Mouse (Mus musculus): ENCODE data around the gene Tmem178b. TPM values are rescaled to one million over a fixed set of nuclear protein-coding genes. Genes with fewer than 3 reads are reported as not detected.

Tmem178b gene
- polyA plus RNA-seq, 1 experiment from 2014 or later, result 1.8 TPM

DNA sequence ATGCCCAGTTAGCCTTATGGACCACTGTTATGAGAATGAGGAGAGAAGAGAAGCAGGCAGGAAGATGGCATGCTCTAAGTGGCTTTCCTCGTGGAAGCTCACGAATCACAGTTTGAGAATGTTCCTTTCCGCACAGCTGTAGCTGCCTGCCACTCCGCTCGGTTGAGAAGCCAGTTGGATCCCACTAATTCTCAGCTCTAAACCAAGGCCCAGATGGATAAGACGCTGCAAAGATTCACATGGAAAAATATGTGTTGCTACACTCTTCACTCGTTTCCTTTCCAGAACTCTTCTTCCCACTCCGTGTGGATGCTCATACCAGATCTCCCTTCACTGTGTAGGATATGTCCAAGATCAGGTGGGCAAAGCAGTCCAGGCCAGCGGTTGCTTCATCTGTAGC is 356.9 kb downstream of the Tmem178b start:
- Histone ChIP-seq H3K9me3 (no peaks in the 10 kb centered on the region), H3K4me2 (no peak overlapping the region), H3K9ac (replicated peaks) (no peak overlapping the region), H3K4me3 (replicated peaks) (no peak overlapping the region), H3K36me3 (no peaks in the 10 kb centered on the region), H3K27me3 (no peaks in the 10 kb centered on the region), H3K27ac (no peak overlapping the region), H3K4me1 (replicated peaks) (no peaks in the 10 kb centered on the region)
- no peak for ATAC-seq (ENCODE audit: insufficient number of reproducible peaks, insufficient read depth, low FRiP score, low TSS enrichment, low read depth)
- 92% methylated on average over 9 of the region's 9 CpGs for WGBS

- Histone ChIP-seq H3K27me3 (no peaks in the 10 kb centered on the region), H3K36me3 (no peaks in the 10 kb centered on the region), H3K4me1 (replicated peaks) (no peaks in the 10 kb centered on the region), H3K9ac (replicated peaks) (no peak overlapping the region), H3K9me3 (no peaks in the 10 kb centered on the region), H3K4me2 (no peak overlapping the region), H3K27ac (no peak overlapping the region), H3K4me3 (replicated peaks) (no peak overlapping the region)
- ATAC-seq (ENCODE audit: insufficient number of reproducible peaks, insufficient read depth, low FRiP score, low TSS enrichment, low read depth), result no peak
- 32% methylated on average over 5 of the region's 5 CpGs for WGBS
Measured at GRCm38 (mm10) chr6:40234066-40234465, 361.0 kb downstream of the Tmem178b start.

DNA sequence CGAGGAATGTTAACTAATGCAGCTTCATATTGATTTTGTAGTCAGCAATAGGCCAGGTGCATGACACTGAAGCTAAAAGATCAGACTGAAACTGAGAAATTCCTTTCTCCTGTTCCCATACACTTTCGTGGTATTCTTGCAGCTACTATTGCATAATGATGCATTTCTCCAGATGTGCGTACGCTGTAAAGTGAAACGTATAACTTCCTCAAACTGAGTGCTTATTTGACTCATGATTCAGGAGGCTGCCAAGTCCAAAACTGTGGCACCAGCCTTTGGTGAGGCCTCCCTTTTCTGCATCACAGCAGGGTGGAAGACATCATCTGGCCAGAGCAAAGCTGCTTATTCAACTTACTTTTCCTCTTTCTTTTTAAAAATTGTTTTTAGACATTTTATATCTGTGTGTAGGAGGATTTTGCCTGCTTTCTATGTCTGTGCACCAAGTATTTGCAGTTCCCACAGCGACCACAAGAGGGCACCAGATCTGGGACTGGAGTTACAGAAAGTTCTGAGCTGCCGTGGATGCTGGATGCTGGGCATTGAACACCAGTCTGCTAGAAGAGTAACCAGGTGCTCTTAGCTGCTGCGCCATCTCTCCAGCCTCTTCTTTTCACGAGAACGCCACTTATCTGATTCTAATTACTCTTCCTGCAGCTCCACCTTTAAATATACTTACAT is 362.9 kb downstream of the Tmem178b start:
- Histone ChIP-seq H3K27ac (no peak overlapping the region), H3K9ac (replicated peaks) (no peak overlapping the region), H3K27me3 (no peaks in the 10 kb centered on the region), H3K9me3 (no peaks in the 10 kb centered on the region), H3K4me1 (replicated peaks) (no peaks in the 10 kb centered on the region), H3K4me2 (no peak overlapping the region), H3K4me3 (replicated peaks) (no peak overlapping the region), H3K36me3 (no peaks in the 10 kb centered on the region)
- no peak for ATAC-seq (ENCODE audit: insufficient number of reproducible peaks, insufficient read depth, low FRiP score, low TSS enrichment, low read depth)
- WGBS, result 40% methylated on average over 10 of the region's 10 CpGs

DNA sequence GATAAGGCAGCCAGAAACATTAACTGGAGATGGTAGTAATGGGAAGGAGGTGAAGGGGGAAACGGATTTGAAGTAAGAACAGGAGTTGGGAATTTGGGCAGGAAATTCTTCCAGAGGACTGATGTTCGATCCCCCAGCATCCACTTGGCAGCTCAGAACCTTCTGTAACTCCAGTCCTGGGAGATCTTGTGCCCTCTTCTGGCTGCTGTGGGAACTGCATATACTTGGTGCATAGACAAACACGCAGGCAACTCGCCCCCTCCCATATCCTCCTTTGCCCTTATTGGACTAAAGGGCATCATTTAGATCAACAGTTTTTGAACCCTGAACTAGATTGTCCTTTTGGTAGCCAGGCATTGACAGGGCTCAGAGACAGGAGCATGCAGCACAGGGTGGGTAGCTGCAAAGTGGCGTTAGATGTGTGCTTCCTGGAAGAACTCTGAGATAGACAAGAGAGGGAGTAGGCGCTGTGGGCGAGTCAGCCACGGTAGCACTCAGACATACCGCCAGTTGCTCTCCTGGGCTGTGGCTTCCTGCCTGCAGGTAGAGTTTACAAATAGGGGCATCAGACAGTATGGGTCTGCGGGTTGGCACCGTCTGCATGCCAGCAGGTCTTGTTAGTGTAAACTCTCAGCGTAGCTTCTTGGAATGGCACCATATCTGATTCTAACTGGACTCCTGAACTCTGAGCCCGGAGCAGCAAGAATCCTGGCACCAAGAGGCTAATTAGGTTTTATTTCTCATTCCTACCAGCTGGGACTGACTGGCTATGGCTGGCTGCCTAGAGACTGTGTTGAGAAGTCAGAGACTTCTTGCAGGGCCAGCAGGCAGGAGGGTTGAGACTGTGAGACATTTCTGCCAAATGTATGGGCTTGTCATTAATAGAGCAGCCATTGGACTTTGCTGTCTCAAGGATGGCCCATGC is 364.0 kb downstream of the Tmem178b start:
- Histone ChIP-seq H3K9me3 (no peaks in the 10 kb centered on the region), H3K9ac (replicated peaks) (no peak overlapping the region), H3K4me2 (no peak overlapping the region), H3K4me1 (replicated peaks) (no peaks in the 10 kb centered on the region), H3K27ac (no peak overlapping the region), H3K4me3 (replicated peaks) (no peak overlapping the region), H3K27me3 (no peaks in the 10 kb centered on the region), H3K36me3 (no peaks in the 10 kb centered on the region)
- ATAC-seq (ENCODE audit: insufficient number of reproducible peaks, insufficient read depth, low FRiP score, low TSS enrichment, low read depth), result no peak
- 69% methylated on average over 13 of the region's 13 CpGs for WGBS

GRCm38 (mm10) chr6:40238857-40239256 is 365.8 kb downstream of the Tmem178b start:
- WGBS, result 64% methylated on average over 3 of the region's 3 CpGs
- Histone ChIP-seq H3K4me1 (replicated peaks) (no peaks in the 10 kb centered on the region), H3K9ac (replicated peaks) (no peak overlapping the region), H3K4me3 (replicated peaks) (no peak overlapping the region), H3K27ac (no peak overlapping the region), H3K36me3 (no peaks in the 10 kb centered on the region), H3K9me3 (no peaks in the 10 kb centered on the region), H3K27me3 (no peaks in the 10 kb centered on the region), H3K4me2 (no peak overlapping the region)
- no peak for ATAC-seq (ENCODE audit: insufficient number of reproducible peaks, insufficient read depth, low FRiP score, low TSS enrichment, low read depth)

DNA sequence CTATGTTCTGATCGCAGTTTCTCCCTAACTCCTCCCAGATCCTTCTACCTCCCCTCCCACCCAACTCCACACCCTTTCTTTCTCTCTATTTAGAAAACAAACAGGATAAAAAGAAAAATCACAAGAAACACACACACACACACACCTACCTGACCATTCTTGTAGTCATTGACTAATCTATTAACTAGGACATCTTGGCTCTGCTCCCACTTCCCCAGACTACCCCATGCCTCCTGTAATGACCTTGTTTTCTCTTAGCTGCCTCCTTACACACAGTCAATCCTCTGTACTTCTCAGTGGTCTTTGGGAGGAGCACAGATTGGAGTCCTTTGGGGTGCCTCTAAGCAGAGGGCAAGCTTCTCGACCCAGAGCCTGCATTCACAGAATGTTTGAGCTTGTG is 367.6 kb downstream of the Tmem178b start:
- H3K9ac ChIP-seq (replicated peaks), result no peak overlapping the region
- H3K4me1 ChIP-seq (replicated peaks), result no peaks in the 10 kb centered on the region
- H3K9me3 ChIP-seq, result no peaks in the 10 kb centered on the region
- no peak overlapping the region for H3K27ac ChIP-seq
- no peak overlapping the region for H3K4me2 ChIP-seq
- H3K36me3 ChIP-seq, result no peaks in the 10 kb centered on the region
- no peak for ATAC-seq (ENCODE audit: insufficient number of reproducible peaks, insufficient read depth, low FRiP score, low TSS enrichment, low read depth)
- no peak overlapping the region for H3K4me3 ChIP-seq (replicated peaks)
- H3K27me3 ChIP-seq, result no peaks in the 10 kb centered on the region
- 78% methylated on average over 2 of the region's 2 CpGs for WGBS

GRCm38 (mm10) chr6:40247398-40247946 is 374.4 kb downstream of the Tmem178b start:
- Histone ChIP-seq H3K9me3 (no peaks in the 10 kb centered on the region), H3K4me1 (replicated peaks) (no peaks in the 10 kb centered on the region), H3K36me3 (no peaks in the 10 kb centered on the region), H3K4me2 (no peak overlapping the region), H3K27ac (no peak overlapping the region), H3K4me3 (replicated peaks) (no peak overlapping the region), H3K9ac (replicated peaks) (no peak overlapping the region), H3K27me3 (no peaks in the 10 kb centered on the region)
- ATAC-seq (ENCODE audit: insufficient number of reproducible peaks, insufficient read depth, low FRiP score, low TSS enrichment, low read depth), result no peak
- 95% methylated on average over 17 of the region's 17 CpGs for WGBS

- Histone ChIP-seq H3K27me3 (no peaks in the 10 kb centered on the region), H3K36me3 (no peaks in the 10 kb centered on the region), H3K4me1 (replicated peaks) (no peaks in the 10 kb centered on the region), H3K4me2 (no peak overlapping the region), H3K27ac (no peak overlapping the region), H3K9ac (replicated peaks) (no peak overlapping the region), H3K9me3 (no peaks in the 10 kb centered on the region), H3K4me3 (replicated peaks) (no peak overlapping the region)
- no peak for ATAC-seq (ENCODE audit: insufficient number of reproducible peaks, insufficient read depth, low FRiP score, low TSS enrichment, low read depth)
Measured at GRCm38 (mm10) chr6:40249939-40250338, 376.9 kb downstream of the Tmem178b start.

- Histone ChIP-seq H3K4me3 (replicated peaks) (no peak overlapping the region), H3K9ac (replicated peaks) (no peak overlapping the region), H3K36me3 (no peaks in the 10 kb centered on the region), H3K27me3 (no peaks in the 10 kb centered on the region), H3K4me1 (replicated peaks) (no peaks in the 10 kb centered on the region), H3K4me2 (no peak overlapping the region), H3K9me3 (no peaks in the 10 kb centered on the region), H3K27ac (no peak overlapping the region)
- 100% methylated on average over 1 of the region's 1 CpGs for WGBS
- ATAC-seq (ENCODE audit: insufficient number of reproducible peaks, insufficient read depth, low FRiP score, low TSS enrichment, low read depth), result no peak
Measured at GRCm38 (mm10) chr6:40263687-40264086, 390.6 kb downstream of the Tmem178b start.

DNA sequence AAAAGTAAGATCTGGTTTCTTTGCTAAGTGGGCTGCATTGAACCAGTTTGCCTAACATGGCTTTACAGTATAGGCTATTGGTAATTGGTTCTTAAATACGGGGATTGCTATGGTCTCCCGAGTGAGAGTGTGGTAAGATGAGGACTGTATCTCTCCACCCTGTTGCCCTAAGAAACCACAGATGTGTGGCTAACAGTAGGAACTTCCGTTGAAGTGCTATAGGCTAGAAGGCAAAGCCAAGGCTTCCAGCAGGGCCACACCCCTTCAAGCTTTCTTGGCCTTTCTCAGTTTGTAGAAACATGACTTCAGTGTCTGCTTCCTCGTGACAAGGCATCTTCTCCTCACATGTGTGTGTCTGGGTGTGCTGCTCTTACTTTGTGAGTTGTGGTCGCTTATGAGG is 427.6 kb downstream of the Tmem178b start:
- Histone ChIP-seq H3K4me2 (no peak overlapping the region), H3K27ac (no peak overlapping the region), H3K4me3 (replicated peaks) (no peak overlapping the region), H3K27me3 (no peaks in the 10 kb centered on the region; the same call in 1 of the 2 replicates), H3K36me3 (no peaks in the 10 kb centered on the region), H3K4me1 (replicated peaks) (no peaks in the 10 kb centered on the region), H3K9me3 (no peaks in the 10 kb centered on the region), H3K9ac (replicated peaks) (no peak overlapping the region)
- 80% methylated on average over 5 of the region's 5 CpGs for WGBS
- no peak for ATAC-seq (ENCODE audit: insufficient number of reproducible peaks, insufficient read depth, low FRiP score, low TSS enrichment, low read depth)

DNA sequence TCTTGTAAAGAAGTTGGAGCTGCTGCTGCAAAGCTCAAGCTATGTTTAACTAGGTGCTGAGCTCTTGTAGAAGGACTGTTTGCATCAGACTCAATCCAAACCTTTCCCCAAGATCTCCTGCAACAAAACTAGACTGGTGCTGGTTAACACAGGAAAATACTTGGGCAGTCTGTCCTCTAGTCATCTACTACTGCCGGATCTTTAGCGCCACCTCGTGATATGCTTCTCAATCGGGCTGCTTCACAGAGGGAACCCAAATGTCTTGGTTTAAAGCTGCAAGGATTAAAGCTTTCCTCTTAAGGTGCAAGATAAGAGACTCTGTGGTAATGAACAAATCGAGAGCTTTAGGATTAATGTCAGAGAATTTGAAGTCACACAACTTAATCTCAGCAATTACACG is 430.3 kb downstream of the Tmem178b start:
- no peaks in the 10 kb centered on the region for H3K9me3 ChIP-seq
- H3K36me3 ChIP-seq, result no peaks in the 10 kb centered on the region
- no peak overlapping the region for H3K9ac ChIP-seq (replicated peaks)
- no peaks in the 10 kb centered on the region for H3K4me1 ChIP-seq (replicated peaks)
- no peak for ATAC-seq (ENCODE audit: insufficient number of reproducible peaks, insufficient read depth, low FRiP score, low TSS enrichment, low read depth)
- H3K27ac ChIP-seq, result no peak overlapping the region
- WGBS, result 15% methylated on average over 6 of the region's 6 CpGs
- H3K27me3 ChIP-seq, result no peaks in the 10 kb centered on the region; the same call in 1 of the 2 replicates
- H3K4me2 ChIP-seq, result no peak overlapping the region
- H3K4me3 ChIP-seq (replicated peaks), result no peak overlapping the region
